Mouse (Mus musculus) heart, adult 8-10 months (tissue): ENCODE measurements around the gene Bpifc. TPM values are rescaled to one million over a fixed set of nuclear protein-coding genes. Genes with fewer than 3 reads are reported as not detected.
"Not testable (repeated sequence)": the region's sequence is repeated elsewhere in the genome, so short reads cannot be mapped to it uniquely, and the experiment has no call there.

Experiments
- DNase-seq: peaks from one replicate; pipeline ENCODE4 v3.0.0; 2022; ENCODE audit warnings: low spot score
- total RNA-seq, 4 experiments: library from RNA; stranded (reverse); gene quantifications; 2 replicates each; pipeline ENCODE4 v1.2.4; 2022

Gene Bpifc
- total RNA-seq = not detected

DNA sequence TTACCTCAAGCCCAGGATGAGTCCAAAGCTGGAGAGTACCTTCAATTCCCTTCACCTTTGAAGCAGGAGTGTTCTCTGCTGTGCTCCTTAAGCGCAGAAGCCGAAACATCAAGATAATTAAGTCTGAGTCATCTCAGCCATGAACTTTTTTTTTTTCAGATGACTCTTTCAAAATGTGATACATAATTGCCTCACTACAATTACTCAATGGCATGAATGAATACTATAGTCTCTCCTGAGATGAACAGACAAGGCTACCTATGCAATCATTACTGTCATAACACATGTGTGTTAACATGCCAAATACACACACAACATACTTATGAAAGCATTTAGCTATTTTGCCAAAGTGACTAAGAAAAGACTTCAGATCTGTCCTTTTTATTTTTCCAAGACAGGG, at the start of gene Bpifc:
Bpifc (minus strand) TSS at position 115 of the 400 bp plus-strand sequence.
- no peak for DNase-seq

- no peak for DNase-seq
Measured at GRCm38 (mm10) chr10:86060267-86060666, 48.6 kb upstream of the Bpifc start.

GRCm38 (mm10) chr10:86057712-86058111, 46.0 kb upstream of the Bpifc start:
- DNase-seq = no peak

DNA sequence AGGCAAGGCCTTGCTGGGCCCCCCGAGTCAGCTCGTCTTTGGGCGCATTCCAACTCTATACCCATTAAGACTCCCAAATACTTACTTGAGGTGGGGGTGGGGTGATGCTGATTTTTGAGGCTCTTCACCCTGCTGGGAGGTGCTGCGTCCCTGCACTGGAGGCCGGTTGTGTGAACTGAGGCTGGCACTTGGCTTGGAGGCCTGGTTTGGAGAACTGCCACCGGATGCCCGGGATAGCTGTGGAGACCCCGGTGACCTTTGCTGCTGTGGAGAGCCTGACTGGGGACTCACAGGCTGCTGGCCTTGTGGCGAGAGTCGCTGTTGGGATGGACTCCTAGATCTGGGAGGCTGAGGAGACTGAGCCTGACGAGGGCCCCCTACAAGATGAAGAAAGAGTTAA, 45.6 kb upstream of the Bpifc start:
- DNase-seq = no peak

- DNase-seq = no peak
Measured at GRCm38 (mm10) chr10:86056297-86056903, 44.7 kb upstream of the Bpifc start.

DNA sequence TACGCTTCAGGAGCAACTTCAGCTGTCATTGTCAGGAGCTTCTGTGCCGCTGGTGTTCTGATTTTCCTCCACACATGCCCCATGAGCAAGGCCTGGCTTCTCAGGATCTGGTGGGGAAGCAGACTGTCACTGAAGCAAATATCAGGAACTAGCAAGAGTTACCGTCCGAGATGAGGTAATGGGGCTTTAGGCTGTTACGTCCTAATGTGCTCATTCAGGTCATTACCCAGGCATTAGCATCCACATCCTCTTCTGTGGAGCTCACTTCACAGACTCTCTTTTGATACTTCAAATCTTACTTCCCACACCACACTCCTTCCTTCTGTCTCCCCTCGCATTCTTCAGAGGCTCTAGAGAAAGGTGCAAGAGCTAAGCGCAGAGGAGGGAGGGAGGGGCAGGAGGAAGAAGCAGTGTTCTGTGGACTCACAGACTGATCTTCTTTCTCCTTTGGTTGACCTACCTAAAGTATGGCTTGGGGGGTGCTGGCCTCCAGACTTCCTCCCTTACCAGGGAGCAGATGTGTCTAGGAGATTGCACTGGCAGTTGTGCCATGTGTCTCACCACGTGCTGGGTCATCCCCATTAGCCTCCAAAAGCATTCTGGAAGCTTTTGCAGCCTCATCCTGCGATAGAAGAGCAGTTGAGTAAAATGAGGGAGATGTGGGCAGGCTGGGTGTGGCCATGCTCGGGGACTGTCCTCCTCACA, 41.3 kb upstream of the Bpifc start:
- no peak for DNase-seq

DNA sequence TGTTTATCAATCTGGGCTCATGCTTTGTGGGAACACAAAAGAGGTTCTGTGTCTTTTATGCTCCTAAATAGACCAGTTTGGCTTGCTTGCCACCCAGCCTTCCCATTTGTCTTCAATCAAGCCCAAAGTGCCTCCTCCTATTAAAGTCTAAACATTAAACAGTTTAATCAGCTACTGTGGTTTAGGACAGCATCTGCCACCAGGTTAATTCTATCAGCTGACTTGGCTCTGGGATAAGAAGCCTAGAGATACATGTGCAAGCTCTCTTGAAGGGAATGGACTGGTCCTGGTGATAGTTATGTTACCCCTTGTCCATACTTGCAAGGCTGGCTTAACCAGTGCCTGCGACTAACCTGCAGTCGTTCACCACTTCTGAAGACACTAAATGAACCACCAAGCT, 38.8 kb upstream of the Bpifc start:
- DNase-seq = no peak

DNA sequence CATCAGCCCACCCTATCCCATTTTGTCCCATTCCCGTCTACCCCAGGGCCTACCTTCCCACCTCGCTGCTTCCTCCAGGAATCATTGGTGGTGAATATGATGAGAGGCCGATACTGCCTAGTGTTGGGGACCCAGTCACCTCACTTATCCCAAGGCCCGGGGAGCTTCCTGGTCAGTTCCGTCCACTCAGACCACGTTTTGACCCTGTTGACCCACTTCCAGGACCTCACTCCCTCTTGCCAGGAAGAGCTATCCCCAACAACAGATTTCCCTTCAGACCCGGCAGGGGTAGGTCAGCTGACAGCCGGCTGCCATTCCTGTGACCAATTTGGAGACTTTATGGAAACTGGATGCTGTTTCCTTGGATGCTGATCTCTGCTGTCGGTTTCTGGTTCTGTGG, 36.1 kb upstream of the Bpifc start:
- no peak for DNase-seq

- DNase-seq = no peak
Measured at GRCm38 (mm10) chr10:86046371-86046770, 34.7 kb upstream of the Bpifc start.

DNA sequence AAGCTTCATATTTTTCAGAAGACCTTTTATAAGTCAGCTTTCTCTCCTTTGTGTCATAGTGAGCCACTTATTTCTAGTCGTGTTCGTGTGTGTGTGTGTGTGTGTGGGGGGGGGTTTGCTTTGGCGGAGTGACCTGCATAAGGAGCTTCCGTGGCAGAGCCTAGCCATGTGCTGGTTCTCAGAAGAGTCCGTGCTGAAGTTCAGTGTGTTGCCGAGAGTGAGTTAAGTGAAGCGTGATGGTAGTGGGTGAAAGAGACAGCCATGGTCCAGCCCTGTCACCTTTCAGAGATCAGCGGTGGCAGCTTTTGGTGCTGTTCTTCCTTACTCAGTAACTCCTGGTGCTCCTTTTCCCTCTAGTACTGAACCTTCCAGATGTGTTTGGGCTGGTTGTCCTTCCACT, 32.4 kb upstream of the Bpifc start:
- DNase-seq = no peak

DNA sequence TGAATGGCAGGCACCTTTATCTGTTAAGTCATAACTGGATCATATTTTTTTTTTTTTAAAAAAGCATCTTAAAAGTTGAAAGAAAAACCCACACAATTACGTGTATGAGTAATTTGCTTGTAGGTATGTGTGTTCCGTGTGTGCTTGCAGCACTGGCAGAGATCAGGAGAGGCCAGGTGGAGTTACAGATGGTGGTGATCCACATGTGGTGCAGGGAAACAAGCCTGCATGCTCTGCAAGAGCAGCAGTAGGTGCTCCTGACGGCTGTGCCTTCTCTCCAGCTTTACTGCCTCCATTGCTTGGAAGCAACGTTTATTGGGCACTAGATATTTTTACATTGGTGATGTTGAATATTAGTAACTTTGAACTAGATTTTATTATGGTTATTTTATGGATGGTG, 32.0 kb upstream of the Bpifc start:
- no peak for DNase-seq

DNA sequence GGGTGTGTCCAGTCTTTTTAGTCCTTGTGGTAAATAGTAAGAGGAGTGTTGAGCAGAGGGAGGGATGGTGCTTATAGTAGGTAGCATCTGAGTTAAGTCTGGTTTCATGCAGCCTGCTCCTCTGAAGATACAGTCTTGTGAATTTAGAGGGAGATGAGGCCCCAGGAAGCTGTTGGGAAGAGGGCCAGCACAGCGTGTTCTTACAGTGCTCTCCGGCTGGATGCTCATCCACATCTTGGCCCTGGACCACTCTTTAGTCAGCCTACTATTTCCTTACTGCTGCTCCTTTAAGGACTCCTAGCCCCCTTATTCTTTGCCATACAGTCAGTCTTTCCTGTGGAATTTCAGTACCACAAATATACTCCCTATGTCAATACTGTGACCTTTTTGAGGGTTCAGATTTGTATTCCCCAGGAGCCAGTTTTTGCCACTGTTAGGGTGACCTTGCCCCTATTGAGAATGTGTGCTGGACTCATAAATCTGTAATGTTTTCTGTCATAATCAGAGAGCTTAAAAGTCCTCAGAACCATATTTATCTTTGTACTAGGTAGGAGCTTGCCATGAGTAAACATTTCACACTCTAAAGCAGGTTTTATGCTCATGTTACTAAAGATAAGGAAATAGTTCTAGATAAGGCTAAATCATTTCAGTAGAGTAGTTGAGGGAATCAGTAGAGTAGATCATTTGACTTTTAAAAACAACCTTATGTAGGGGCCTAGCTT, 22.5 kb upstream of the Bpifc start:
- no peak for DNase-seq

DNA sequence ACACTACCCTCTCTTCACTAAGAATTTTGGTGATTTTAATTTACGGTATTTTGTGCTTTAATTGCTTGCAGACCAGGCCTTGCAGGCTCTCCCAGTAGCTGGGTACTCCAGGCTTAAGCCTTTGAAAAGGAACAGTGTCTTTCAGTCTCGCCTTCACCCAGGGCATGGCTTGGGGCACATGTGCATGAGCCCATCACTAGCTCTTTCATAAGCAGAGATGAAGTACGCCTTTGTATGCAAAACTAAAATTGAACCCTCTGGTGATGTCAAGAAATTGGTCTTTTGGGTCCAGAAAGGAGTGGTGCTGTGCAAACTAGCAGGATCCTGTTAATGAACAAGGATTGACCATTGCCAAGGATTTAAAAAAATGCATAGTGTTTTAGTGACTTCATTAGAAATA, 20.8 kb upstream of the Bpifc start:
- no peak for DNase-seq

GRCm38 (mm10) chr10:86030743-86031142, 19.0 kb upstream of the Bpifc start:
- DNase-seq = no peak

- DNase-seq = not testable (repeated sequence)
Measured at GRCm38 (mm10) chr10:86026807-86027206, 15.1 kb upstream of the Bpifc start.

GRCm38 (mm10) chr10:86026354-86026753, 14.7 kb upstream of the Bpifc start:
- DNase-seq = no peak

- no peak for DNase-seq
Measured at GRCm38 (mm10) chr10:86025906-86026305, 14.2 kb upstream of the Bpifc start.

DNA sequence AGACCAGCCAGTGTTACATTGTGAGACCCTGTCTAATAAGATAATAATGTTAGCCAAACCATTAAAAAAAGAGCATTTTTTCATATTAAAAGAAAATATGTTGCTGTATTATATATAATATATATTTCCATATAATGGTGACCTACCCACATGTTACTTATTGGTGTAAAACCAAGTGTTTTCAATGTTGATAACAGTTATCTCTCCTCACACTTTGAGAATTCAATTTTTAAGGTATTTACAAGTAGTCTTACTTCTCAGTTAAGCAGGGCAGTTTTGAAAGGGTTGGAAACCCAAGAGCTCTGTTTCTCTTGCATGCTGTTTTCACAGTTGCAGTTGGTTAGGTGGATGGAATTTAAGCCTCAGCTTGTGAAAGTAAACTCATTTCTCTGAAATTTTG, 11.5 kb upstream of the Bpifc start:
- DNase-seq = no peak

DNA sequence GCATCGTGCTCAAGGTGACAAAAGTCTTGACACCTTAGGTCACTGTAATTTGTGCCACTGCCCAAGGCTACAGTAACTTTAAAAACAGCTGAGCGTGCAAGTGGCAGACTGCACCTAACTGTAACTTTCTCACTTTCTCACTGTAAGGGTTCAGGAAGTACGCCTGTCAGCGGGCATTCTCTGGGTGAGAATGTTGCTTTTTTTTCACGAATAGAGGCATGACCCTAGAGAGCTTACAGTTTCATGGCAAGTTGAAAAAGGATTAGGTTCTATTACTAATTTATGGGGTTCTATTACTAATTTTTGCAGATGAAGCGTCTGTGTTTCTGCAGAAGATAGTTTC, 10.8 kb upstream of the Bpifc start:
- no peak for DNase-seq

- peak; percentile 82 for DNase-seq
Measured at GRCm38 (mm10) chr10:86021749-86022473, 10.2 kb upstream of the Bpifc start, which contains the start of gene Fbxo7. TSS of gene Fbxo7 (plus strand) at chr10:86021972.

DNA sequence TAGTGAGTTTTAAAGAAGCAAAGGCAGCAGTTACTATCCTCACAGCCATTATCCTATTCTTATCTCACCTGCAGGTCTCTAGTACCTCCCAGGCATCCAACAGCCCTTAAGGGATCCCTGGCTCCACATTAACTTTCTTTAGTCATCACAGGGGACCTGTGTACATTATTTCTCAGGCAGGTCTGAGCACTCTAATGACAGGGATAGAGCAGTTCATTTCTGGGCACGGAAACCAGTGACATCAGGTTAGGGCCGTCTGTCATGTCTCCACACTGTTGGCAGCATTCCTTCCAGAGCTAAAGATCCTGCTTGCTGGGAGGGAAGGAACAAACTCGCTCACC, 9.7 kb upstream of the Bpifc start:
- no peak for DNase-seq

DNA sequence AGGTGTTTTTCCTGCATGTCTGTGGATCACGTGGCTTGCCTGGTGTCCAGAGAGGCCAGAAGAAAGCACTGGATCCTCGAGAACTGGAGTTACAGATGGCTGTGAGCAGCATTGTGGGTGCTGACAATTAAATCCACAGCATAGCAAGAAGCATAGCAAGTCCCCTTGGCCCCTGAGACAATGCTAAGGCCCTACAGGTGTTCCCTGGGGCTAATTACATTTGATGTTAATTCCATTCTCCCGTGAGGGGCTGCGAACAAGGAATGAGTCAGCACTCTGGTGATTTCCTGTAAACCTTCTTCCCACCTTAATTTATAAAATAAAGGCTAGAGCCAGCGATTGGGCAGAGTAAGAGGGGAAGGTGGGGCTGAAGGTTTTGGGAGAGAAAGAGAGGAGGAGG, 7.1 kb upstream of the Bpifc start:
- no peak for DNase-seq

- DNase-seq = no peak
Measured at GRCm38 (mm10) chr10:86017781-86018180, 6.1 kb upstream of the Bpifc start.
